Mouse (Mus musculus): ENCODE results near the gene Tfpi2. TPM values are rescaled to one million over a fixed set of nuclear protein-coding genes. Genes with fewer than 3 reads are reported as not detected.

Gene Tfpi2
- polyA plus RNA-seq, 1 experiment from 2014 or later = 7.1 TPM

- Histone ChIP-seq H3K9ac (ENCODE audit: low read depth, low read length) (peak within 1 kb of the TSS; percentile 58), H3K27ac (ENCODE audit: low read depth, low read length) (peak within 1 kb of the TSS; percentile 73), H3K4me2 (replicated peaks; ENCODE audit: low read depth) (peak within 1 kb of the TSS; percentile 78), H3K36me3 (ENCODE audit: control insufficient read depth, insufficient read depth) (no peaks in the 10 kb centered on the region), H3K9me3 (ENCODE audit: control insufficient read depth) (no peaks in the 10 kb centered on the region), H3K4me3 (ENCODE audit: low read depth, low read length) (peak within 1 kb of the TSS; percentile 62), H3K27me3 (replicated peaks; ENCODE audit: control insufficient read depth, insufficient read depth, low read length) (no peaks in the 10 kb centered on the region), H3K4me1 (replicated peaks; ENCODE audit: control insufficient read depth, insufficient read depth, low read length) (no peaks in the 10 kb centered on the region)
- 0 out of 2 replicates have a peak, but pooled peaks have one; percentile 7 for TF ChIP-seq CTCF (IDR thresholded peaks at IDR 0.05; ENCODE audit: low read depth)
- peak; percentile 79 for ATAC-seq
- under 1% methylated on average over 19 of the region's 19 CpGs for WGBS
Measured at GRCm38 (mm10) chr6:4003890-4004306, 15.2 kb upstream of the Tfpi2 start, which contains the start of gene Gng11. TSS of gene Gng11 (plus strand) at chr6:4003904.

- Histone ChIP-seq H3K9me3 (ENCODE audit: control insufficient read depth) (no peaks in the 10 kb centered on the region), H3K9ac (ENCODE audit: low read depth, low read length) (no peak overlapping the region), H3K4me3 (ENCODE audit: low read depth, low read length) (peak overlapping the region; percentile 62), H3K4me2 (replicated peaks; ENCODE audit: low read depth) (peak overlapping the region; percentile 78), H3K4me1 (replicated peaks; ENCODE audit: control insufficient read depth, insufficient read depth, low read length) (no peaks in the 10 kb centered on the region), H3K27ac (ENCODE audit: low read depth, low read length) (peak overlapping the region; percentile 73), H3K36me3 (ENCODE audit: control insufficient read depth, insufficient read depth) (no peaks in the 10 kb centered on the region), H3K27me3 (replicated peaks; ENCODE audit: control insufficient read depth, insufficient read depth, low read length) (no peaks in the 10 kb centered on the region)
- ATAC-seq = peak; percentile 46
- TF ChIP-seq CTCF (IDR thresholded peaks at IDR 0.05; ENCODE audit: low read depth) = no peak
- 38% methylated on average over 4 of the region's 4 CpGs for WGBS
Measured at GRCm38 (mm10) chr6:4003445-4003844, 14.7 kb upstream of the Tfpi2 start.

- Histone ChIP-seq H3K9ac (ENCODE audit: low read depth, low read length) (no peak overlapping the region), H3K4me3 (ENCODE audit: low read depth, low read length) (no peak overlapping the region)
- TF ChIP-seq CTCF (IDR thresholded peaks at IDR 0.05; ENCODE audit: low read depth) = no peak
Measured at GRCm38 (mm10) chr6:4000716-4001115, 12.0 kb upstream of the Tfpi2 start.

GRCm38 (mm10) chr6:3999296-3999695 is 10.6 kb upstream of the Tfpi2 start:
- Histone ChIP-seq H3K27ac (ENCODE audit: low read depth, low read length) (no peak overlapping the region), H3K36me3 (ENCODE audit: control insufficient read depth, insufficient read depth) (no peaks in the 10 kb centered on the region), H3K27me3 (replicated peaks; ENCODE audit: control insufficient read depth, insufficient read depth, low read length) (no peaks in the 10 kb centered on the region), H3K9me3 (ENCODE audit: control insufficient read depth) (no peaks in the 10 kb centered on the region), H3K4me2 (replicated peaks; ENCODE audit: low read depth) (no peak overlapping the region), H3K4me1 (replicated peaks; ENCODE audit: control insufficient read depth, insufficient read depth, low read length) (no peaks in the 10 kb centered on the region), H3K9ac (ENCODE audit: low read depth, low read length) (no peak overlapping the region), H3K4me3 (ENCODE audit: low read depth, low read length) (no peak overlapping the region)
- 75% methylated on average over 6 of the region's 6 CpGs for WGBS
- TF ChIP-seq CTCF (IDR thresholded peaks at IDR 0.05; ENCODE audit: low read depth) = no peak
- ATAC-seq = no peak

More at GRCm38 (mm10) chr6:4000716-4001115, 12.0 kb upstream of the Tfpi2 start:
- Histone ChIP-seq H3K4me2 (replicated peaks; ENCODE audit: low read depth) (no peak overlapping the region), H3K9me3 (ENCODE audit: control insufficient read depth) (no peaks in the 10 kb centered on the region), H3K27ac (ENCODE audit: low read depth, low read length) (no peak overlapping the region), H3K4me1 (replicated peaks; ENCODE audit: control insufficient read depth, insufficient read depth, low read length) (no peaks in the 10 kb centered on the region), H3K27me3 (replicated peaks; ENCODE audit: control insufficient read depth, insufficient read depth, low read length) (no peaks in the 10 kb centered on the region), H3K36me3 (ENCODE audit: control insufficient read depth, insufficient read depth) (no peaks in the 10 kb centered on the region)
- ATAC-seq = no peak
- 81% methylated on average over 3 of the region's 3 CpGs for WGBS

- Histone ChIP-seq H3K36me3 (ENCODE audit: control insufficient read depth, insufficient read depth) (no peaks in the 10 kb centered on the region), H3K4me2 (replicated peaks; ENCODE audit: low read depth) (no peak overlapping the region), H3K9me3 (ENCODE audit: control insufficient read depth) (no peaks in the 10 kb centered on the region), H3K27ac (ENCODE audit: low read depth, low read length) (no peak overlapping the region), H3K4me3 (ENCODE audit: low read depth, low read length) (no peak overlapping the region), H3K9ac (ENCODE audit: low read depth, low read length) (no peak overlapping the region), H3K27me3 (replicated peaks; ENCODE audit: control insufficient read depth, insufficient read depth, low read length) (no peaks in the 10 kb centered on the region), H3K4me1 (replicated peaks; ENCODE audit: control insufficient read depth, insufficient read depth, low read length) (no peaks in the 10 kb centered on the region)
- WGBS = 65% methylated on average over 4 of the region's 4 CpGs
- TF ChIP-seq CTCF (IDR thresholded peaks at IDR 0.05; ENCODE audit: low read depth) = no peak
- no peak for ATAC-seq
Measured at GRCm38 (mm10) chr6:3998089-3998488, 9.4 kb upstream of the Tfpi2 start.

GRCm38 (mm10) chr6:3993492-3993891 is 4.8 kb upstream of the Tfpi2 start, which contains the start of gene Gngt1:
TSS of gene Gngt1 (plus strand) at chr6:3993792.
- Histone ChIP-seq H3K9ac (ENCODE audit: low read depth, low read length) (no peak within 1 kb of the TSS), H3K36me3 (ENCODE audit: control insufficient read depth, insufficient read depth) (no peaks in the 10 kb centered on the region), H3K27me3 (replicated peaks; ENCODE audit: control insufficient read depth, insufficient read depth, low read length) (no peaks in the 10 kb centered on the region), H3K9me3 (ENCODE audit: control insufficient read depth) (no peaks in the 10 kb centered on the region), H3K4me1 (replicated peaks; ENCODE audit: control insufficient read depth, insufficient read depth, low read length) (no peaks in the 10 kb centered on the region; the same call in 1 of the 2 replicates), H3K4me3 (ENCODE audit: low read depth, low read length) (no peak within 1 kb of the TSS), H3K4me2 (replicated peaks; ENCODE audit: low read depth) (no peak within 1 kb of the TSS), H3K27ac (ENCODE audit: low read depth, low read length) (no peak within 1 kb of the TSS)
- 92% methylated on average over 6 of the region's 6 CpGs for WGBS
- TF ChIP-seq CTCF (IDR thresholded peaks at IDR 0.05; ENCODE audit: low read depth) = no peak
- no peak for ATAC-seq
